ENCODE assay signal across 12 mouse cellular contexts in genomic region chr10:67066421-67066820, GRCm38 (mm10). TPM values are rescaled to one million over a fixed set of nuclear protein-coding genes. Genes with fewer than 3 reads are reported as not detected.
DNase-seq lines count a peak whose midpoint lies in the region; ATAC-seq and TF ChIP-seq lines count a peak whose summit lies in the region.
"Had no signal": no experiment of that assay in that cellular context is flagged by ENCODE, and none has a peak within 500 bp of the region (broad histone marks: within the 10 kb centered on the region; RNA-seq: fewer than 3 reads in every experiment).

No protein-coding gene starts in this region.

- no peaks in the 10 kb centered on the region for H3K36me3 ChIP-seq in heart, postnatal 0 days (replicated peaks; ENCODE audit: control insufficient read depth, insufficient read depth, low read length)
- H3K36me3 ChIP-seq in heart, embryonic 12.5 days: no peaks in the 10 kb centered on the region
- H3K36me3 ChIP-seq in neural tube, embryonic 13.5 days: no peaks in the 10 kb centered on the region
- H3K36me3 ChIP-seq in splenic B cell, adult 2 months (ENCODE audit: control insufficient read depth, insufficient read depth, low read length, poor library complexity, severe bottlenecking): no peaks in the 10 kb centered on the region

- no peak overlapping the region for H3K27ac ChIP-seq in heart, postnatal 0 days (ENCODE audit: low read depth)
- no peak overlapping the region for H3K27ac ChIP-seq in heart, embryonic 12.5 days (ENCODE audit: poor library complexity, severe bottlenecking)
- peak overlapping the region; percentile 83 for H3K27ac ChIP-seq in neural tube, embryonic 13.5 days (replicated peaks)
- H3K27ac ChIP-seq: heart, embryonic 13.5 days had no signal

- H3K9ac ChIP-seq in heart, postnatal 0 days (replicated peaks; ENCODE audit: low read depth, low read length): no peak overlapping the region
- no peak overlapping the region for H3K9ac ChIP-seq in heart, embryonic 12.5 days
- no peak overlapping the region for H3K9ac ChIP-seq in neural tube, embryonic 13.5 days
- H3K9ac ChIP-seq: heart, embryonic 13.5 days had no signal

- peaks cover 24% of the 10 kb centered on the region for H3K4me1 ChIP-seq in heart, postnatal 0 days (ENCODE audit: control insufficient read depth, insufficient read depth)
- peaks cover 25% of the 10 kb centered on the region for H3K4me1 ChIP-seq in heart, embryonic 12.5 days (replicated peaks)
- H3K4me1 ChIP-seq in neural tube, embryonic 13.5 days (replicated peaks): peaks cover 36% of the 10 kb centered on the region

- H3K27me3 ChIP-seq in heart, postnatal 0 days (ENCODE audit: control insufficient read depth, insufficient read depth, low read length): no peaks in the 10 kb centered on the region
- H3K27me3 ChIP-seq in heart, embryonic 12.5 days (replicated peaks): no peaks in the 10 kb centered on the region
- no peaks in the 10 kb centered on the region for H3K27me3 ChIP-seq in neural tube, embryonic 13.5 days
- no peaks in the 10 kb centered on the region; the same call in 1 of the 2 replicates for H3K27me3 ChIP-seq in splenic B cell, adult 2 months (ENCODE audit: control insufficient read depth, insufficient read depth, low read length, poor library complexity, severe bottlenecking)
- H3K27me3 ChIP-seq: heart, embryonic 13.5 days had no signal

- 60% methylated on average over 3 of the region's 3 CpGs for WGBS in heart, postnatal 0 days
- 73% methylated on average over 3 of the region's 3 CpGs for WGBS in heart, embryonic 12.5 days
- WGBS in neural tube, embryonic 13.5 days: 49% methylated on average over 3 of the region's 3 CpGs

- ATAC-seq in CD4-positive, CD25-positive, alpha-beta regulatory T cell, adult 4 months: no peak
- 0 out of 2 replicates have a peak, but pooled peaks have one; percentile 37 for ATAC-seq in heart, postnatal 0 days (ENCODE audit: insufficient read depth, low read depth)
- ATAC-seq in heart, embryonic 12.5 days (ENCODE audit: insufficient number of reproducible peaks, low FRiP score): no peak
- 0 out of 2 replicates have a peak, but pooled peaks have one; percentile 24 for ATAC-seq in neural tube, embryonic 13.5 days (ENCODE audit: low read depth)
- ATAC-seq: intestine, postnatal 0 days had no signal

- no peak overlapping the region for H3K4me3 ChIP-seq in heart, postnatal 0 days (ENCODE audit: low read depth, low read length)
- H3K4me3 ChIP-seq in heart, embryonic 12.5 days: no peak overlapping the region
- H3K4me3 ChIP-seq in neural tube, embryonic 13.5 days: no peak overlapping the region
- H3K4me3 ChIP-seq: heart, embryonic 13.5 days had no signal

- TF ChIP-seq EP300 in heart, postnatal 0 days (IDR thresholded peaks at IDR 0.05; ENCODE audit: low read depth): no peak

- TF ChIP-seq CTCF in heart, postnatal 0 days (IDR thresholded peaks at IDR 0.05; ENCODE audit: low read depth): no peak

- H3K4me2 ChIP-seq in heart, postnatal 0 days (ENCODE audit: low read depth, low read length): no peak overlapping the region
- H3K4me2 ChIP-seq in heart, embryonic 12.5 days: no peak overlapping the region
- H3K4me2 ChIP-seq in neural tube, embryonic 13.5 days: no peak overlapping the region
- H3K4me2 ChIP-seq: heart, embryonic 13.5 days had no signal

- peak; percentile 20 for DNase-seq in CD4-positive, CD25-positive, alpha-beta regulatory T cell, adult 2 months (ENCODE audit: low read depth, low spot score)
- DNase-seq in heart, postnatal 0 days (ENCODE audit: low spot score): no peak
- no peak for DNase-seq in neural tube, embryonic 10.5 days (ENCODE audit: extremely low spot score, low spot score)
- DNase-seq in splenic B cell, adult 2 months (ENCODE audit: low read depth, low spot score): peak; percentile 28
- no peak for DNase-seq in ovary, postnatal 36 days (ENCODE audit: low spot score)
- DNase-seq: right cerebral cortex, postnatal 4 days had no signal

- no peaks in the 10 kb centered on the region for H3K9me3 ChIP-seq in heart, postnatal 0 days (replicated peaks; ENCODE audit: control insufficient read depth, low read length)
- H3K9me3 ChIP-seq in heart, embryonic 12.5 days (replicated peaks): peaks cover 4% of the 10 kb centered on the region; the same call in 1 of the 2 replicates
- no peaks in the 10 kb centered on the region for H3K9me3 ChIP-seq in neural tube, embryonic 13.5 days
- H3K9me3 ChIP-seq: heart, embryonic 13.5 days had no signal

RNA-seq across cellular contexts. Expression of gene Jmjd1c, which starts 29.5 kb away (rescaled TPM):
- 10 to 100 TPM; 56.7 to 57.2 TPM for polyA plus RNA-seq in CD4-positive, CD25-positive, alpha-beta regulatory T cell, adult 4 months (2017; shearing (Covaris generic))
- total RNA-seq in heart, postnatal 0 days (2014; rRNA removed; ENCODE audit: low replicate concordance): 42.4 and 55.3 TPM in 2 replicates
- polyA plus RNA-seq in heart, postnatal 0 days (2015; fragmentation: Nextera tagmentation; extraction: Ambion mirVana): 28.1 and 29.0 TPM in 2 replicates
- 37.9 and 42.3 TPM in 2 replicates for polyA plus RNA-seq in heart, embryonic 12.5 days (2016; fragmentation: Nextera tagmentation; extraction: Ambion mirVana)
- 51.4 and 52.4 TPM in 2 replicates for polyA plus RNA-seq in neural tube, embryonic 13.5 days (2015; fragmentation: Nextera tagmentation; extraction: Ambion mirVana)

RNA-seq across cellular contexts. Expression of gene Reep3, which starts 30.3 kb away (rescaled TPM):
- 10 to 100 TPM; 13.8 to 17.3 TPM for polyA plus RNA-seq in CD4-positive, CD25-positive, alpha-beta regulatory T cell, adult 4 months (2017; shearing (Covaris generic))
- total RNA-seq in heart, postnatal 0 days (2014; rRNA removed; ENCODE audit: low replicate concordance): 24.0 and 26.6 TPM in 2 replicates
- polyA plus RNA-seq in heart, postnatal 0 days (2015; fragmentation: Nextera tagmentation; extraction: Ambion mirVana): 25.6 and 26.8 TPM in 2 replicates
- polyA plus RNA-seq in heart, embryonic 12.5 days (2016; fragmentation: Nextera tagmentation; extraction: Ambion mirVana): 28.4 and 29.3 TPM in 2 replicates
- 54.6 and 61.1 TPM in 2 replicates for polyA plus RNA-seq in neural tube, embryonic 13.5 days (2015; fragmentation: Nextera tagmentation; extraction: Ambion mirVana)
- total RNA-seq: MEL had no signal

Comparison
In these comparisons a context has a peak if more than half of its experiments do, and no peak if none do; other contexts are left out.
1. ATAC-seq: peak in heart, postnatal 0 days (single experiment) and neural tube, embryonic 13.5 days (single experiment); none in CD4-positive, CD25-positive, alpha-beta regulatory T cell, adult 4 months (single experiment) and heart, embryonic 12.5 days (single experiment).
2. DNase-seq: peak in CD4-positive, CD25-positive, alpha-beta regulatory T cell, adult 2 months (single experiment) and splenic B cell, adult 2 months (single experiment); none in heart, postnatal 0 days (single experiment), neural tube, embryonic 10.5 days (single experiment) and ovary, postnatal 36 days (single experiment).